Comparison of ENCODE assay signal across 8 mouse cellular contexts in genomic region chr4:130920951-130921693, GRCm38 (mm10). TPM values are rescaled to one million over a fixed set of nuclear protein-coding genes. Genes with fewer than 3 reads are reported as not detected.
DNase-seq lines count a peak whose midpoint lies in the region; ATAC-seq lines count a peak whose summit lies in the region.

No protein-coding gene starts in this region.

- DNase-seq in cerebellum, postnatal 10 days: peak; percentile 64 to 77
- no peak for DNase-seq in cerebellum, postnatal 25 days
- peak; percentile 61 for DNase-seq in 416B (ENCODE audit: low read depth)
- DNase-seq in embryonic facial prominence, embryonic 14.5 days (ENCODE audit: low spot score): peak; percentile 46
- no peak for DNase-seq in embryo, embryonic 10 days (ENCODE audit: low spot score)
- no peak for DNase-seq in testis, postnatal 10 days (ENCODE audit: low spot score)
- DNase-seq in right cerebral cortex, adult 18-20 months: no peak

- H3K27ac ChIP-seq in embryonic facial prominence, embryonic 14.5 days (replicated peaks; ENCODE audit: low read depth, low read length): no peak overlapping the region

- H3K9ac ChIP-seq in embryonic facial prominence, embryonic 14.5 days (ENCODE audit: low read depth, low read length): no peak overlapping the region

- H3K4me1 ChIP-seq in embryonic facial prominence, embryonic 14.5 days (ENCODE audit: control insufficient read depth, insufficient read depth, low read length): peaks cover 18% of the 10 kb centered on the region
- H3K4me1 ChIP-seq in megakaryocyte, embryonic 14.5 days: peaks cover 100% of the 10 kb centered on the region

- 29% methylated on average over 11 of the region's 12 CpGs for WGBS in embryonic facial prominence, embryonic 14.5 days

- peak; percentile 50 for ATAC-seq in embryonic facial prominence, embryonic 14.5 days (ENCODE audit: low read depth)

- H3K27me3 ChIP-seq in embryonic facial prominence, embryonic 14.5 days (replicated peaks; ENCODE audit: control insufficient read depth, insufficient read depth, low read length): no peaks in the 10 kb centered on the region
- H3K27me3 ChIP-seq in megakaryocyte, embryonic 14.5 days (replicated peaks): no peaks in the 10 kb centered on the region

- H3K9me3 ChIP-seq in embryonic facial prominence, embryonic 14.5 days (ENCODE audit: control insufficient read depth, low read length): no peaks in the 10 kb centered on the region
- H3K9me3 ChIP-seq in megakaryocyte, embryonic 14.5 days: no peaks in the 10 kb centered on the region

- no peaks in the 10 kb centered on the region for H3K36me3 ChIP-seq in embryonic facial prominence, embryonic 14.5 days (ENCODE audit: control insufficient read depth, insufficient read depth, low read length)
- H3K36me3 ChIP-seq in megakaryocyte, embryonic 14.5 days (replicated peaks; ENCODE audit: low read length): peaks cover 91% of the 10 kb centered on the region

- H3K4me3 ChIP-seq in embryonic facial prominence, embryonic 14.5 days (ENCODE audit: low read depth, low read length): no peak overlapping the region
- peak overlapping the region; percentile 97 for H3K4me3 ChIP-seq in megakaryocyte, embryonic 14.5 days (replicated peaks)

- H3K4me2 ChIP-seq in embryonic facial prominence, embryonic 14.5 days (ENCODE audit: low read depth, low read length): no peak overlapping the region

RNA-seq across cellular contexts. Expression of gene Laptm5, which starts 8.2 kb away (rescaled TPM):
- polyA plus RNA-seq in embryonic facial prominence, embryonic 14.5 days (2014; fragmentation: Nextera tagmentation; extraction: Ambion mirVana): 74.2 and 76.1 TPM in 2 replicates
- polyA plus RNA-seq in megakaryocyte, embryonic 14.5 days (2012; ENCODE audit: insufficient read depth, low replicate concordance): 2,077 and 24,581 TPM in 2 replicates

RNA-seq across cellular contexts. Expression of gene Matn1, which starts 23.1 kb away (rescaled TPM):
- polyA plus RNA-seq in embryonic facial prominence, embryonic 14.5 days (2014; fragmentation: Nextera tagmentation; extraction: Ambion mirVana): 51.7 and 129 TPM in 2 replicates
- 1.1 and 4.1 TPM in 2 replicates for polyA plus RNA-seq in megakaryocyte, embryonic 14.5 days (2012; ENCODE audit: insufficient read depth, low replicate concordance)

Comparison
In these comparisons a context has a peak if more than half of its experiments do, and no peak if none do; other contexts are left out.
1. DNase-seq: peak in cerebellum, postnatal 10 days (2 of 2), 416B (single experiment) and embryonic facial prominence, embryonic 14.5 days (single experiment); none in cerebellum, postnatal 25 days (0 of 2), embryo, embryonic 10 days (single experiment), testis, postnatal 10 days (single experiment) and right cerebral cortex, adult 18-20 months (single experiment).
2. RNA of gene Laptm5, which starts 8.2 kb away (polyA plus RNA-seq): 2,077 to 24,581 TPM in megakaryocyte, embryonic 14.5 days; 74.2 to 76.1 TPM in embryonic facial prominence, embryonic 14.5 days; every median in the first group is over 10 times any median in the second.
3. RNA of gene Matn1, which starts 23.1 kb away (polyA plus RNA-seq): 51.7 to 129 TPM in embryonic facial prominence, embryonic 14.5 days; 1.1 to 4.1 TPM in megakaryocyte, embryonic 14.5 days; every median in the first group is over 10 times any median in the second.